Mouse (Mus musculus) heart, adult 2 months (tissue): ENCODE measurements around the gene Ndufs2. TPM values are rescaled to one million over a fixed set of nuclear protein-coding genes. Genes with fewer than 3 reads are reported as not detected.

Experiments
- DNase-seq, 2 experiments: peaks; one replicate each; pipeline ENCODE4 v3.0.0; 2021
- H3K27ac ChIP-seq: fragments of 200-600 bp; 2 replicates; pipeline ENCODE4 v1.8.1; 2022
- H3K27me3 ChIP-seq: fragments of 200-500 bp; 2 replicates; pipeline ENCODE4 v1.6.1; 2012; ENCODE audit warnings: mild to moderate bottlenecking, low read length, inconsistent platforms, mixed read lengths; ENCODE audit not compliant: control insufficient read depth, insufficient read depth
- H3K36me3 ChIP-seq: fragments of 200-500 bp; 2 replicates; pipeline ENCODE4 v1.6.1; 2012; ENCODE audit warnings: low read length, inconsistent platforms; ENCODE audit not compliant: control insufficient read depth, insufficient read depth
- H3K4me1 ChIP-seq: fragments of 200-500 bp; 2 replicates; pipeline ENCODE4 v1.6.1; 2011; ENCODE audit warnings: low read length; ENCODE audit not compliant: control insufficient read depth, insufficient read depth
- H3K4me3 ChIP-seq: fragments of 200-600 bp; 2 replicates; pipeline ENCODE4 v1.8.1; 2022
- H3K79me2 ChIP-seq: fragments of 200-500 bp; replicated peaks from 2 replicates; pipeline ENCODE4 v1.6.1; 2012; ENCODE audit warnings: mild to moderate bottlenecking, inconsistent platforms, low read length, moderate library complexity, mixed read lengths; ENCODE audit not compliant: control insufficient read depth, insufficient read depth
- H3K9ac ChIP-seq: fragments of 200-500 bp; 2 replicates; pipeline ENCODE4 v1.6.1; 2012; ENCODE audit warnings: low read depth, mild to moderate bottlenecking, control low read depth, inconsistent platforms, low read length, mixed read lengths
- CTCF ChIP-seq: fragments of 200-600 bp; IDR thresholded peaks from 2 replicates; pipeline ENCODE4 v1.8.1; 2022; ENCODE audit warnings: antibody characterized with exemption, mild to moderate bottlenecking, moderate library complexity
- EP300 ChIP-seq: fragments of 200-500 bp; IDR thresholded peaks from 2 replicates; pipeline ENCODE4 v1.6.1; 2011; ENCODE audit warnings: low read depth, low read length, control low read depth; ENCODE audit not compliant: insufficient read depth
- POLR2A ChIP-seq: fragments of 200-500 bp; IDR thresholded peaks from 2 replicates; pipeline ENCODE4 v1.6.1; 2011; ENCODE audit warnings: mild to moderate bottlenecking, low read depth, low read length, control low read depth; ENCODE audit not compliant: insufficient read depth
- WGBS: fragments of 180-500 bp; shearing (Covaris S2); methylation state at CpG from one replicate; pipeline ENCODE4 v1.1.7; 2018; 5-methylcytosine and 5-hydroxymethylcytosine counted together
- intact Hi-C: fragments of 180-260 bp; cut with DNase I; formaldehyde crosslinking; loops from one replicate; pipeline ENCODE4 v1.15.1; 2025
- polyA plus RNA-seq: library from polyadenylated mRNA; depleted of rRNA; stranded (reverse); fragments of >200 nt; gene quantifications from 2 replicates; pipeline ENCODE4 v1.2.3, GENCODE M21; 2012
- total RNA-seq, 2 experiments: library from RNA; stranded (reverse); gene quantifications; 2 replicates each; pipeline ENCODE4 v1.2.3; 2021

Ndufs2 gene
- total and polyA plus RNA-seq, 3 experiments: 997 to 1,610 (median 1,369) TPM

GRCm38 (mm10) chr1:171205704-171206493 is 45.3 kb downstream of the Ndufs2 start:
- intact Hi-C loops: no loop called here
- H3K4me3 ChIP-seq: no peak overlapping the region
- 58% methylated on average over 6 of the region's 6 CpGs for WGBS

GRCm38 (mm10) chr1:171204249-171204644 is 46.9 kb downstream of the Ndufs2 start:
- DNase-seq: no peak
- no peak for TF ChIP-seq CTCF
- no peak for TF ChIP-seq POLR2A
- no peak for TF ChIP-seq EP300
- Histone ChIP-seq H3K79me2 (no peaks in the 10 kb centered on the region), H3K4me3 (no peak overlapping the region), H3K36me3 (no peaks in the 10 kb centered on the region), H3K27me3 (no peaks in the 10 kb centered on the region), H3K4me1 (peaks cover 3% of the 10 kb centered on the region; the same call in 1 of the 2 replicates), H3K27ac (peak overlapping the region; percentile 10), H3K9ac (no peak overlapping the region)
- intact Hi-C loops: no loop called here
- WGBS: 44% methylated on average over 7 of the region's 7 CpGs

More at GRCm38 (mm10) chr1:171205704-171206493, 45.3 kb downstream of the Ndufs2 start:
- H3K27me3 ChIP-seq: no peaks in the 10 kb centered on the region
- peaks cover 3% of the 10 kb centered on the region; the same call in 1 of the 2 replicates for H3K4me1 ChIP-seq
- H3K9ac ChIP-seq: no peak overlapping the region
- H3K36me3 ChIP-seq: no peaks in the 10 kb centered on the region
- TF ChIP-seq EP300 (peak; percentile 86), CTCF (no peak), POLR2A (no peak)
- H3K27ac ChIP-seq: no peak overlapping the region
- peak in 1 of 2 experiments; percentile 35 for DNase-seq
- no peaks in the 10 kb centered on the region for H3K79me2 ChIP-seq

- 53% methylated on average over 11 of the region's 11 CpGs for WGBS
- Histone ChIP-seq H3K27ac (peak overlapping the region; percentile 10), H3K4me3 (no peak overlapping the region), H3K36me3 (no peaks in the 10 kb centered on the region), H3K4me1 (peaks cover 3% of the 10 kb centered on the region; the same call in 1 of the 2 replicates), H3K9ac (no peak overlapping the region), H3K79me2 (no peaks in the 10 kb centered on the region), H3K27me3 (no peaks in the 10 kb centered on the region)
- no peak for TF ChIP-seq POLR2A
- TF ChIP-seq EP300: no peak
- no peak for TF ChIP-seq CTCF
- intact Hi-C loops: no loop called here
- no peak for DNase-seq
These were observed 47.5 kb downstream of the Ndufs2 start for GRCm38 (mm10) chr1:171203471-171204248.

GRCm38 (mm10) chr1:171200769-171201168 is 50.4 kb downstream of the Ndufs2 start:
- TF ChIP-seq EP300: no peak
- no peak for TF ChIP-seq POLR2A
- no peak for TF ChIP-seq CTCF
- H3K27me3 ChIP-seq: 0 out of 2 replicates have a peak, but pooled peaks cover 1% of the 10 kb centered on the region
- no peak overlapping the region for H3K27ac ChIP-seq
- no peak overlapping the region for H3K4me3 ChIP-seq
- peaks cover 3% of the 10 kb centered on the region; the same call in 1 of the 2 replicates for H3K4me1 ChIP-seq
- no peak overlapping the region for H3K9ac ChIP-seq
- intact Hi-C loops: no loop called here
- H3K36me3 ChIP-seq: no peaks in the 10 kb centered on the region
- no peaks in the 10 kb centered on the region; the same call in 1 of the 2 replicates for H3K79me2 ChIP-seq
- WGBS: 100% methylated on average over 1 of the region's 1 CpGs
- no peak for DNase-seq

- Histone ChIP-seq H3K36me3 (no peaks in the 10 kb centered on the region), H3K4me3 (no peak overlapping the region), H3K79me2 (peaks cover 2% of the 10 kb centered on the region; the same call in 1 of the 2 replicates), H3K27me3 (0 out of 2 replicates have a peak, but pooled peaks cover 1% of the 10 kb centered on the region), H3K9ac (no peak overlapping the region), H3K4me1 (peaks cover 2% of the 10 kb centered on the region), H3K27ac (no peak overlapping the region)
- intact Hi-C loops: no loop called here
- DNase-seq: no peak
- WGBS: 53% methylated on average over 1 of the region's 1 CpGs
- TF ChIP-seq CTCF (no peak), POLR2A (no peak)
These were observed 51.7 kb downstream of the Ndufs2 start for GRCm38 (mm10) chr1:171199532-171199931.
